Comparison of ENCODE assay signal across 8 mouse cellular contexts in the genomic region with DNA sequence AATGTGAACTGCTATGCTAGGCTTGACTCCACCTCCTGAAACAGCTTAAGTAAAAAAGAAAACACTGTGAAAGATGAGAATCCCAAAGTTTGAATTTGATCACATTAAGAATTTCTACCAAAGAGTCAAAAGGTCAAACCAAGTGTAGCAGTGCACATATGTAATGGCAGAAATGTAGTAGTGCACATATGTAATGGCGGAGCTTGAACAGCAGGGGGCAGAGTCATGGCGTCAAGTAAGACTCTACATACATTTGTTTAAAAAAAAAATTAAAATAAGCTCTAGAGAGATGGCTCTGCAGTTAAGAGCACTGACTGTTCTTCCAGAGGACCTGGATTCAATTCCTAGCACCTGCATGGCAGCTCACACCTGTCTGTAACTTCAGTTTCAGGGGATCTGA.
DNase-seq lines count a peak whose midpoint lies in the region; ATAC-seq and TF ChIP-seq lines count a peak whose summit lies in the region.

No protein-coding gene starts in this region.

- peak; percentile 34 for DNase-seq in gastrocnemius, adult 18-20 months (ENCODE audit: low spot score)
- no peak for DNase-seq in gastrocnemius, postnatal 25 days
- peak; percentile 25 for DNase-seq in right cerebral cortex, postnatal 4 days
- no peak for DNase-seq in right cerebral cortex, postnatal 36 days (ENCODE audit: low spot score in 2 of 2)
- peak; percentile 51 for DNase-seq in brain, embryonic 14.5 days (ENCODE audit: low read depth)
- peak; percentile 46 to 63 for DNase-seq in heart, postnatal 36 days
- peak; percentile 65 for DNase-seq in naive thymus-derived CD4-positive, alpha-beta T cell, adult 2 months (ENCODE audit: low read depth)

- peak; percentile 56; the same call in 1 of the 2 replicates for TF ChIP-seq CTCF in brain, embryonic 14.5 days (IDR thresholded peaks at IDR 0.05; ENCODE audit: borderline replicate concordance, extremely low read depth, insufficient read depth, insufficient read length)

- ATAC-seq in monocyte, adult 5-6 weeks (replicated peaks; ENCODE audit: insufficient number of reproducible peaks, low FRiP score, low TSS enrichment, poor library complexity, severe bottlenecking) = no peak

- TF ChIP-seq POLR2A in brain, embryonic 14.5 days (IDR thresholded peaks at IDR 0.05; ENCODE audit: borderline replicate concordance, extremely low read depth, insufficient read depth, insufficient read length, poor library complexity, severe bottlenecking) = no peak

- intact Hi-C loops in heart, postnatal 36 days (cut with DNase I) = loop anchor here (1.0 to 5.0 kb wide), 2 partner anchors 101 to 201 kb away; no protein-coding TSS in a partner anchor

Comparison
In these comparisons a context has a peak if more than half of its experiments do, and no peak if none do; other contexts are left out.
1. DNase-seq: peak in gastrocnemius, adult 18-20 months (single experiment), right cerebral cortex, postnatal 4 days (single experiment), brain, embryonic 14.5 days (single experiment), heart, postnatal 36 days (2 of 2) and naive thymus-derived CD4-positive, alpha-beta T cell, adult 2 months (single experiment); none in gastrocnemius, postnatal 25 days (single experiment) and right cerebral cortex, postnatal 36 days (0 of 2).